Mouse (Mus musculus): Measurements from ENCODE around the gene Platr17.

- TF ChIP-seq CTCF (IDR thresholded peaks at IDR 0.05; ENCODE audit: control insufficient read depth, insufficient read depth, insufficient replicate concordance, low read depth, low read length): no peak
- TF ChIP-seq POLR2A (IDR thresholded peaks at IDR 0.05; ENCODE audit: control insufficient read depth, low read depth, low read length): peak; percentile 80
These were observed 4.3 kb downstream of the Platr17 start, which contains the start of gene Daxx for GRCm38 (mm10) chr17:33909077-33909868.

Measured in testis, adult 2 months (tissue).